Comparison of ENCODE assay signal across 11 mouse cellular contexts in the genomic region with DNA sequence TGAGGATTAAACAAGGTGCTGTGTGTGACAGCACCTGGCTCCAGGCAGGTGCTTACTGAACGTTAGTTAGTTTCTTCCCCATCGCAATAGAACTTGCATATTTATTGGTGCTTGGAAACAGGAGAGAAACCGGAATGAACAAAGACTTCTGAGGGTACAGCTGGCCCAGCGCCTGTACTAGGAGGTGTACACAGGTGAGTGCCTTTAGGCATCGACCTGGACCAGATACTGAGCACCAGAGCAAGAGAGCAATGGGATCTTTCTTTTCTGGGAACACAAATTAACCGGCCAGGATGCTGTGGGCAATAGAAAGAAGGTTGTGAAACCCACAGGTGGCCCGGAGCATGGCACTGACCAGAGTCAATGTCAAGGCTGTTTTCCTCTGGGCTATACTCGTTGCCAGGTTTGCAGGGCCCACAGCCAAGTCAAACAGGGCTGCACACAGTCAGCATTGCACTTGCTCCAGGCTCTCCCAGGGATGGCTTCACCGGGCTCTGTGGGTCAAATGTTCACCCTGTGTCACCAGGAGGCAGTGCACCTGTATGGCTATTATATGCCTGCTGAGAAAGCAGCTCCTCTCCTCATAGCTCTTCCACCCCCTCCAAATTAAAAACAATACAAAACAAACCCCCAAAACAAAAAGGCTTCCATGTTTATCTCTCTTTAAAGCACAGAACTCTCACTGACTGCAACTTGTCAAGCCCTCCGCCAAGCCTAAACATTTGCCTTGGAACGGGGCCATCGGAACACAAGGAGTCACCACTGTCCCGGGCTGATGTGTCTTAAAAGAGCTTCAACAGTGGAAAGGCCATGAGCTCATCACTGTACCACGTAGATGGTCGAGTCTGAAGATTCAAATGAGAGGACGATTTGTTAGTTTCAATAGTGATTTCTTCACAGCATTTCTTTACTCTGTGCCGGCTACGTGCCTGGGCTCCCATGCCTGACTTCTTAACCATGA.
DNase-seq lines count a peak whose midpoint lies in the region; ATAC-seq and TF ChIP-seq lines count a peak whose summit lies in the region.
"Had no signal": no experiment of that assay in that cellular context is flagged by ENCODE, and none has a peak within 500 bp of the region (broad histone marks: within the 10 kb centered on the region; RNA-seq: fewer than 3 reads in every experiment).

No protein-coding gene starts in this region.

- no peaks in the 10 kb centered on the region for H3K36me3 ChIP-seq in kidney, embryonic 15.5 days
- no peaks in the 10 kb centered on the region for H3K36me3 ChIP-seq in lung, postnatal 0 days (ENCODE audit: insufficient read depth, low read length)
- H3K36me3 ChIP-seq: embryonic facial prominence, embryonic 12.5 days; limb, embryonic 10.5 days; midbrain, embryonic 12.5 days had no signal

- 0 out of 2 replicates have a peak, but pooled peaks cover 4% of the 10 kb centered on the region for H3K4me1 ChIP-seq in kidney, embryonic 15.5 days
- H3K4me1 ChIP-seq in lung, postnatal 0 days (ENCODE audit: insufficient read depth, low read depth, low read length): no peaks in the 10 kb centered on the region; the same call in 1 of the 2 replicates
- H3K4me1 ChIP-seq: limb, embryonic 10.5 days had no signal

- ATAC-seq in kidney, embryonic 15.5 days (replicated peaks; ENCODE audit: low FRiP score): no peak
- peak; percentile 72 for ATAC-seq in lung, postnatal 0 days

- H3K4me3 ChIP-seq in kidney, embryonic 15.5 days (replicated peaks): no peak overlapping the region
- H3K4me3 ChIP-seq in lung, postnatal 0 days (ENCODE audit: low read depth, low read length): no peak overlapping the region
- H3K4me3 ChIP-seq in layer of hippocampus, adult 2 months: no peak overlapping the region
- H3K4me3 ChIP-seq: embryonic facial prominence, embryonic 12.5 days; limb, embryonic 10.5 days; midbrain, embryonic 12.5 days had no signal

- no peak overlapping the region for H3K27ac ChIP-seq in kidney, embryonic 15.5 days
- no peak overlapping the region for H3K27ac ChIP-seq in lung, postnatal 0 days (ENCODE audit: low read length)
- H3K27ac ChIP-seq in layer of hippocampus, adult 2 months: no peak overlapping the region
- H3K27ac ChIP-seq: embryonic facial prominence, embryonic 12.5 days; limb, embryonic 10.5 days; midbrain, embryonic 12.5 days had no signal

- 79% methylated on average over 18 of the region's 18 CpGs for WGBS in kidney, embryonic 15.5 days
- 44% methylated on average over 18 of the region's 18 CpGs for WGBS in lung, postnatal 0 days

- no peaks in the 10 kb centered on the region for H3K9me3 ChIP-seq in kidney, embryonic 15.5 days (replicated peaks)
- no peaks in the 10 kb centered on the region for H3K9me3 ChIP-seq in lung, postnatal 0 days (ENCODE audit: low read length)
- H3K9me3 ChIP-seq: embryonic facial prominence, embryonic 12.5 days; limb, embryonic 10.5 days; midbrain, embryonic 12.5 days had no signal

- H3K4me2 ChIP-seq in kidney, embryonic 15.5 days: no peak overlapping the region
- H3K4me2 ChIP-seq in lung, postnatal 0 days (replicated peaks; ENCODE audit: low read depth, low read length): no peak overlapping the region
- H3K4me2 ChIP-seq: embryonic facial prominence, embryonic 12.5 days; midbrain, embryonic 12.5 days had no signal

- H3K27me3 ChIP-seq in kidney, embryonic 15.5 days: no peaks in the 10 kb centered on the region
- H3K27me3 ChIP-seq in lung, postnatal 0 days (replicated peaks; ENCODE audit: insufficient read depth, low read length): no peaks in the 10 kb centered on the region
- H3K27me3 ChIP-seq: embryonic facial prominence, embryonic 12.5 days; midbrain, embryonic 12.5 days had no signal

- no peak overlapping the region for H3K9ac ChIP-seq in kidney, embryonic 15.5 days
- H3K9ac ChIP-seq in lung, postnatal 0 days (replicated peaks; ENCODE audit: low read depth): no peak overlapping the region
- H3K9ac ChIP-seq: embryonic facial prominence, embryonic 12.5 days; midbrain, embryonic 12.5 days had no signal

- DNase-seq in adrenal gland, postnatal 10 days: peak; percentile 70
- DNase-seq in adrenal gland, adult 8-10 months: no peak
- DNase-seq in kidney, postnatal 25 days: peak; percentile 5 to 46
- DNase-seq in cerebellum, postnatal 36 days: peak; percentile 53 to 56
- DNase-seq in lung, postnatal 0 days (ENCODE audit: low spot score): peak; percentile 58
- no peak for DNase-seq in layer of hippocampus, adult 2 months (ENCODE audit: low spot score in 2 of 2)
- DNase-seq in spleen, postnatal 10 days (ENCODE audit: low spot score in 2 of 2): no peak

- no peak; the same call in 1 of the 2 replicates for TF ChIP-seq CTCF in lung, postnatal 0 days (IDR thresholded peaks at IDR 0.05)
- TF ChIP-seq CTCF in layer of hippocampus, adult 2 months (conservative IDR thresholded peaks at IDR 0.05): no peak

- TF ChIP-seq EP300 in lung, postnatal 0 days (IDR thresholded peaks at IDR 0.05): no peak

Comparison
In these comparisons a context has a peak if more than half of its experiments do, and no peak if none do; other contexts are left out.
1. DNase-seq: peak in adrenal gland, postnatal 10 days (single experiment), kidney, postnatal 25 days (2 of 2), cerebellum, postnatal 36 days (2 of 2) and lung, postnatal 0 days (single experiment); none in adrenal gland, adult 8-10 months (single experiment), layer of hippocampus, adult 2 months (0 of 2) and spleen, postnatal 10 days (0 of 2).